Mouse (Mus musculus) neural tube, embryonic 14.5 days (tissue): ENCODE measurements around the gene Naaladl2. TPM values are rescaled to one million over a fixed set of nuclear protein-coding genes. Genes with fewer than 3 reads are reported as not detected.

Experiments used
- ATAC-seq: fragments of 200-750 bp; cut with Nextera tagmentation; 2 replicates; pipeline ENCODE4 v1.8.0; 2017; ENCODE audit warnings: low read depth, mild to moderate bottlenecking, moderate TSS enrichment, moderate library complexity
- H3K27ac ChIP-seq: fragments of 300-500 bp; sonication (generic); 2 replicates; pipeline ENCODE4 v1.5.1; 2014; ENCODE audit warnings: low read depth, mild to moderate bottlenecking, control low read depth, low read length, moderate library complexity, mixed read lengths
- H3K27me3 ChIP-seq: fragments of 300-500 bp; sonication (generic); 2 replicates; pipeline ENCODE4 v1.6.1; 2014; ENCODE audit warnings: low read length; ENCODE audit not compliant: control insufficient read depth, insufficient read depth
- H3K36me3 ChIP-seq: fragments of 300-500 bp; sonication (generic); 2 replicates; pipeline ENCODE4 v1.6.1; 2014; ENCODE audit warnings: low read length, mixed read lengths; ENCODE audit not compliant: control insufficient read depth, insufficient read depth
- H3K4me1 ChIP-seq: fragments of 300-500 bp; sonication (generic); 2 replicates; pipeline ENCODE4 v1.6.1; 2014; ENCODE audit warnings: low read length; ENCODE audit not compliant: control insufficient read depth, insufficient read depth
- H3K4me2 ChIP-seq: fragments of 300-500 bp; sonication (generic); 2 replicates; pipeline ENCODE4 v1.6.1; 2014; ENCODE audit warnings: mild to moderate bottlenecking, low read depth, low read length, control low read depth
- H3K4me3 ChIP-seq: fragments of 300-500 bp; sonication (generic); 2 replicates; pipeline ENCODE4 v1.5.1; 2014; ENCODE audit warnings: low read depth, low read length, control low read depth, mixed read lengths
- H3K9ac ChIP-seq: fragments of 300-500 bp; sonication (generic); replicated peaks from 2 replicates; pipeline ENCODE4 v1.6.1; 2014; ENCODE audit warnings: low read depth, mild to moderate bottlenecking, control low read depth, low read length, mixed read lengths
- H3K9me3 ChIP-seq: fragments of 300-500 bp; sonication (generic); 2 replicates; pipeline ENCODE4 v1.6.1; 2016; ENCODE audit warnings: low read length; ENCODE audit not compliant: control insufficient read depth
- WGBS: fragments of 180-500 bp; shearing (Covaris S2); extraction: QIAGEN DNeasy Blood & Tissue Kit; methylation state at CpG from one replicate; pipeline ENCODE4 v1.1.7; 2014; 5-methylcytosine and 5-hydroxymethylcytosine counted together
- polyA plus RNA-seq: library from polyadenylated mRNA; unstranded; fragments of >200 nt; fragmentation: Nextera tagmentation; extraction: Ambion mirVana; gene quantifications from 2 replicates; pipeline ENCODE4 v1.2.1, GENCODE M21; 2014

Naaladl2 gene
- polyA plus RNA-seq, 1 experiment from 2014 or later = 0.58 TPM

DNA sequence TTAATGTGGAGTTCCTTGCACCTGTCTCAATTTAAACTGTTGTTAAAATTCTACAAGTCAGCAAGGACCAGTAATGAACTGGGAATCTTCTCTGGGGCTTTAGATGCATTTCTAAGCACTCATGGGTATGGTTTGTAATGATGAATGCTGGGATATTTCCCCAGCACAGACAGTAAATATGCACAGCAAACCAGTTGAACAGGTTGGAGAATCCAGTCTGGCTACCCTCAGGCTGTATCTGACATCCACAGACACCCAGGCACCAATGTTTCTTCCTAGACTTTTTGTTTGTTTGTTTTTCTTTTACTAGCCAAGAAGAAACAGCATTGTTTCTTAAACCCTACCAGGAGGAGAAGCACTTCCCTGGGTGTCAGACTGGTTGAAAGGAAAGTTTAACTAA is 365.6 kb downstream of the Naaladl2 start:
- Histone ChIP-seq H3K4me1 (no peaks in the 10 kb centered on the region), H3K36me3 (no peaks in the 10 kb centered on the region), H3K9me3 (no peaks in the 10 kb centered on the region), H3K27me3 (no peaks in the 10 kb centered on the region), H3K4me3 (no peak overlapping the region), H3K4me2 (no peak overlapping the region), H3K9ac (no peak overlapping the region), H3K27ac (no peak overlapping the region)
- no peak for ATAC-seq

DNA sequence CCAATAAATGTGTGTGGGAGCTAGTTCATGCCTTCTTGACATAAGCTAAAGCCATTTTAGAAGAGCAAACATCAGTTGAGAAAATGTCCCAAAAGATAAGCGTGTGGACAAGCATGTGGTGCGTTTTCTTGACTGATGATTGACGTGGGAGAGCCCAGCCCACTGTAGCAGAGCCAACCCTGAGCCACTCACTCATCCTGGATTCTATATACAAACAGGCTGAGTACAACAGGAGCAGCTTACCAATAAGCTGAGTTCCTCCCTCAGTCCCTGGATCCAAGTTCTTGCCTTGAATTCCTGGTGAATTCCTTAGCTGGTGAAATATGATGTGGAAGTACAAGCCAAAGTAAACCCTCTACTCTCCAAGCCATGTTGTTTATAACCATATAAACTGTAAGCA is 395.0 kb downstream of the Naaladl2 start:
- ATAC-seq = no peak
- H3K9me3 ChIP-seq = no peaks in the 10 kb centered on the region
- no peaks in the 10 kb centered on the region for H3K4me1 ChIP-seq
- H3K9ac ChIP-seq = no peak overlapping the region
- H3K36me3 ChIP-seq = no peaks in the 10 kb centered on the region
- no peak overlapping the region for H3K4me2 ChIP-seq
- 87% methylated on average over 3 of the region's 3 CpGs for WGBS
- no peak overlapping the region for H3K27ac ChIP-seq
- H3K27me3 ChIP-seq = no peaks in the 10 kb centered on the region
- H3K4me3 ChIP-seq = no peak overlapping the region

DNA sequence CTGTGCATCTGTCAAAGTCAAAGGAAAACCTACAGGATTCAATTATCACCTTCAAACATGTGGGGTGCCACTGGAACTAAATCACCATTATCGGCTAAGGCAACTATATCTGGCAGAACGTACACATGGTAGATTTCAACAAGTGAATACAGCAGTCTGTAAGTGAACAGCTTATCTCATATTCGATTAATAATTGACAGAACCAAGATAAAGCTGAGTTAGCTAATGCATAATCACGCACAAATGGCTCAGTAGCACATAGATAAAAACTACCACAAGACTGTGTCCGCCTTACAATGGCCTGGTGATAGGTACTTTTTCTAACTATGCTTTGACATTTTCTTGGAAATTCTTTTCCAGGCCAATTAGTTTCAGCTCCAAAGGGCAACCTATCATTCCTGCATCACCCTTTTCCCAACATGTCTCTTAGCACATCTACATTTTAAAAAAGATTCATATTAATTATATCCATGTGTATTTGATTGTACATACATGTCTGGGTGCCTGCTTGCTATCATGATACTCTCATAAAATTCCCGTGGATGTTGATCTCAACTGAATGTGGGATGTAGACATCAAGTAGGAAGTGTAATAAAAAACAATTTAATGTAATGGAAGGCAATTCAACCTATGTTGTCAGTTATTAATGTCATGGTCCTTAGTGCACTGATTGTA is 396.7 kb downstream of the Naaladl2 start:
- H3K4me3 ChIP-seq = no peak overlapping the region
- H3K27me3 ChIP-seq = no peaks in the 10 kb centered on the region
- H3K9me3 ChIP-seq = no peaks in the 10 kb centered on the region
- no peaks in the 10 kb centered on the region for H3K36me3 ChIP-seq
- no peak overlapping the region for H3K27ac ChIP-seq
- ATAC-seq = no peak
- no peak overlapping the region for H3K4me2 ChIP-seq
- H3K9ac ChIP-seq = no peak overlapping the region
- WGBS = 92% methylated on average over 6 of the region's 6 CpGs
- H3K4me1 ChIP-seq = no peaks in the 10 kb centered on the region

DNA sequence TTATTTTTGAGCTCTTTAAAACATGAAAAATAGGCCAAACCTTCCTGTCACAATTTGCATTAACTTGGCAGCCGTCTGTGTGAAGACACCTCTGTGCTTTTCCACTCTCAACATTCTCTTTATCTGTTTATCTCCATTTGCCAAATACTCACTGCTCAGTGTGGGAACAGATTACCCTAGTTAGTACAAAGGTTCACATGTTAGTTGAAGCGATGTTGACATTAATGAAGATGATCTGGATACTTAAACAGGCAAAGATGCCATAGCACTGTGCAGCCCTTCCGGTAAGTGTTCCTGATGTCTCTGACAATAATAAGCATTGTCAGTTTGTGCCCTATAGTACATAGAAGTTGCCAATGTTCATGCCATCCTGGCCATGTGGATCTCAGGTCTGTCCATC is 400.1 kb downstream of the Naaladl2 start:
- no peak for ATAC-seq
- H3K9me3 ChIP-seq = no peaks in the 10 kb centered on the region
- WGBS = 88% methylated on average over 3 of the region's 3 CpGs
- no peak overlapping the region for H3K4me3 ChIP-seq
- no peak overlapping the region for H3K4me2 ChIP-seq
- no peak overlapping the region for H3K9ac ChIP-seq
- no peaks in the 10 kb centered on the region for H3K27me3 ChIP-seq
- H3K36me3 ChIP-seq = no peaks in the 10 kb centered on the region
- H3K4me1 ChIP-seq = no peaks in the 10 kb centered on the region
- H3K27ac ChIP-seq = no peak overlapping the region

DNA sequence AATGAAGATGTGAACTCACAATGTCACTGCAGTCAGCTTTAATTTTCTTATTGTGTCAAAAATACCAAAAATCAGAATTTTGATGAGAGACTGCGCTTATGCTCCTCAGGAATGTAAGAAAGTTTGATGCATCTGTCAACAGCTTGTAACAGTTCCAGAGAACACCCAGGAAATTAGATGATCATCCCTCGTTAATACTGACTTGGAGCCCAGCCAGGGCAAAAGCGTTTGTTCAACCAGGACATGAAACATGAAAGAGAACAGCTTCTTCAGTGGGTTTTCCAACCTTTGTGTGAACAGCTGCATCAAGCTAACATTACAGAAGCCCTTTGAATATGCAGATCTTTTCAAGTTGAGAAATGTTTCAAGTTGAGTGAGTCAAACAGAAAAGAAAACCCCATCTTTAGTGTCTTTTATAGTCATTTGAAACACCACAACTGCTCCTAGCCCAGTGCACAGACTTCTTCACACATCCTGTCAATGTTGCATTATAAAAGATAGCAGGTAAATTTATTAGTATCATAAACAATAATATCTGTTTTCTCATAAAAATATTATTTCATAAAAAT is 424.8 kb downstream of the Naaladl2 start:
- Histone ChIP-seq H3K4me2 (no peak overlapping the region), H3K4me3 (no peak overlapping the region), H3K36me3 (no peaks in the 10 kb centered on the region), H3K9ac (no peak overlapping the region), H3K4me1 (no peaks in the 10 kb centered on the region), H3K9me3 (no peaks in the 10 kb centered on the region), H3K27ac (no peak overlapping the region), H3K27me3 (no peaks in the 10 kb centered on the region)
- WGBS = 61% methylated on average over 3 of the region's 3 CpGs
- ATAC-seq = no peak

DNA sequence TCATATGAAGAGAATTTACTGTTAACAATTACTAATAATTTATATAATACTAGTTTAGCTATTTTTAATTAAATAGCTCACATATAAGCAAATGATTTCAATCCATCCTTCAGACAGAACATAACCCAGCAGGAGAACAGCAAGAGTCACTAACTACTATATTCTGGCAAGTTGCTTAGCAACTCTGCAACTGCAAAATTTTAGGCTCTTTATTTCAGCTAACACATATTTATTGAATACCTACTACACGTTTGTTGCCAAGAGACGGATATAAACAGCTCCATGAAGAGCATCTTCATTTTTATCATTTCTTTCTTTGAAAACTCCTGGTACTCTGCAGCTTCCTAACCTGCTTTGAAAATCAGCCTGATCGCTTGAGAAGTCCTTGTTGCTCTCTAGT is 429.3 kb downstream of the Naaladl2 start:
- H3K9ac ChIP-seq = no peak overlapping the region
- H3K9me3 ChIP-seq = no peaks in the 10 kb centered on the region
- 78% methylated on average over 3 of the region's 3 CpGs for WGBS
- no peaks in the 10 kb centered on the region for H3K27me3 ChIP-seq
- no peaks in the 10 kb centered on the region for H3K4me1 ChIP-seq
- no peak for ATAC-seq
- no peak overlapping the region for H3K4me2 ChIP-seq
- no peak overlapping the region for H3K27ac ChIP-seq
- H3K4me3 ChIP-seq = no peak overlapping the region
- H3K36me3 ChIP-seq = no peaks in the 10 kb centered on the region

DNA sequence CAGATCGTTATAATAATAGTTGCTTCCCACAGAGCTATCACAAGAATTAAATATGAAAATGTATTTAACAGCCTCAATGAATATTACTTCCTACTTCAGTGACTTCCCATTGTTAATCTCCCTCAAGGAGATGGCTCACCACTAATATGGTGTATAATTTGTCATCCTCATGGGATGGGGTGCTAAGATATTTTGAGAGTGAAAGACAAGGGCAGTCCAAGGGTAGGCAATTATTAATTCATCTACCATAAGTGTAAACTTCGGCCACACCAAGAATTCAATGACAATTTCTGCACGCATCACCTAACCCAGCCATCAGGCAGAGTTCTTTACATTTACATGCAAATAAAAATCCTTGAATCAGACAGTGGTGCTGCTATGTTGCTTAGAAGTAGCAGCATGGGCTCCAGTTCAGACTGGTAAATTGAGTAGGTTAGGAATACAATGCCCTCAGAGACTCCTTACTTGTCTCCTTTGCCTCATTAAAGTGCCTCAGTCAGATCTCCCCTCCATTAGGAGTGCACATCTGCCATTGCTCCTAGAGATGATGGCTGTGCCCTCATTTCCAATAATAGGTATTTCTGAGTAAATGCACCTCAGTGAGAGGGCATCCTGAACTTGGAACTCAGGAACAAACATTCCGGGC is 438.2 kb downstream of the Naaladl2 start:
- H3K9ac ChIP-seq = no peak overlapping the region
- no peak overlapping the region for H3K4me2 ChIP-seq
- H3K9me3 ChIP-seq = no peaks in the 10 kb centered on the region
- H3K4me3 ChIP-seq = no peak overlapping the region
- no peaks in the 10 kb centered on the region for H3K27me3 ChIP-seq
- 82% methylated on average over 4 of the region's 4 CpGs for WGBS
- H3K4me1 ChIP-seq = no peaks in the 10 kb centered on the region
- ATAC-seq = no peak
- H3K36me3 ChIP-seq = no peaks in the 10 kb centered on the region
- no peak overlapping the region for H3K27ac ChIP-seq

DNA sequence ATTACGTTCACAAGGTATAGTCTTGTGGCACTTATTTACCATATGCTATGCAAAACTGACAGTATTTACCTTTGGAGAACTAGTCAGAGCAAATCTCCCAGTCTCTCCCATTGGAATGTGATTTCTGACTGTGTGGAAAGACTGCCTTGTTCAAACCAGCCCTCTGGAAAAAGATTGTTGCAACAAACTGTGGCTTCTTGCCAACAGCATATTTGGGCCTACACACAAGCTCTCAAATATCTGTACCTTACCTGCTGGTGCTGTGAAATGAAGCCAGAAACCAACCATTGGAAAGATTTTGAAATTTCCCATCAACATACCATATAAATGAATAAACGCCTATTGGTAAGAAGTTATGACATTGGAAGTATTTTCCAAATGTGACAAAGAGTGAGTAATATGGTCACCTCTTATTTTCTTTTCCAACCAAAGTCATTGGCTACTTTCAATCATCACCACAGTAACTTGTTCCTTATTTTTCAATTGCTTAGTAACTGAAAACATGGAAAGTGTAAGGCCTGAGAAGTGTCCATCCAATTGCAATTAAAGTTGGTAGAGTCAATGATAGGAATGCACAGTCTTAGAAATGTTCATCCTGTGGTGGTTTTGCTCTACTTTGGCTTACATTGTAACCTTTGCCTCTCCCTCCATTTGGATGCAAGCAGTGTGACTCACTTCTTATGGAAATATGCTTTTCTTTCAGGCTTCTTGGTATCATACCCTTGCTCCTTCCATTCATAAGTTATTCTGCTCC is 453.7 kb downstream of the Naaladl2 start:
- no peak for ATAC-seq
- H3K27me3 ChIP-seq = no peaks in the 10 kb centered on the region
- H3K4me3 ChIP-seq = no peak overlapping the region
- H3K9ac ChIP-seq = no peak overlapping the region
- H3K4me2 ChIP-seq = no peak overlapping the region
- WGBS = 92% methylated on average over 2 of the region's 2 CpGs
- H3K9me3 ChIP-seq = no peaks in the 10 kb centered on the region
- H3K4me1 ChIP-seq = no peaks in the 10 kb centered on the region
- H3K27ac ChIP-seq = no peak overlapping the region
- H3K36me3 ChIP-seq = no peaks in the 10 kb centered on the region

DNA sequence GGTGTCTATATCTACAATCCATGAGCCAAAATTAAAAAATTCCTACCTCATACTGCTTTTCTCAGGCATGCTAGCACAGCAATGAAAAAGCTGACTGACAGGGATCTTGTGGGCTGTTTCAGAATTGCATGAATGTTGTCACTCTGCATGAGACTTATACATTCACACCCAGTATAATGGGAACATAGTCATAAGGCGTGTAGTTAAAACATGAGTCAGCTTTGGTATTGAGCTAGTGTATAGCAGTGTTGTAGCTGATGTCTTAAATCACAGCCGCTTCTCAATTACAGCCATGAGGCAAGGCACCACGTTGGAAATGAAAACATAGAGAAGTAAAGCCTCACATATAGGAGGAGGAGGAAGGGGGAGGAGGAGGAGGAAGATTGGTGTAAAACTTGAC is 473.6 kb downstream of the Naaladl2 start:
- Histone ChIP-seq H3K27ac (no peak overlapping the region), H3K9ac (no peak overlapping the region), H3K4me3 (no peak overlapping the region), H3K4me1 (no peaks in the 10 kb centered on the region), H3K36me3 (no peaks in the 10 kb centered on the region), H3K27me3 (no peaks in the 10 kb centered on the region), H3K4me2 (no peak overlapping the region), H3K9me3 (no peaks in the 10 kb centered on the region)
- no peak for ATAC-seq
- 67% methylated on average over 3 of the region's 3 CpGs for WGBS
